Mouse (Mus musculus) embryo, embryonic 11.5 days (tissue): ENCODE results near the gene Sult6b2.

Experiments used
- DNase-seq: peaks from one replicate; pipeline ENCODE4 v3.0.0-alpha.2; 2012; ENCODE audit warnings: low read depth, low spot score

Sult6b2 gene

GRCm38 (mm10) chr6:142804402-142804801, at the start of gene Sult6b2:
TSS of gene Sult6b2 (minus strand) at chr6:142804502.
- DNase-seq: no peak

DNA sequence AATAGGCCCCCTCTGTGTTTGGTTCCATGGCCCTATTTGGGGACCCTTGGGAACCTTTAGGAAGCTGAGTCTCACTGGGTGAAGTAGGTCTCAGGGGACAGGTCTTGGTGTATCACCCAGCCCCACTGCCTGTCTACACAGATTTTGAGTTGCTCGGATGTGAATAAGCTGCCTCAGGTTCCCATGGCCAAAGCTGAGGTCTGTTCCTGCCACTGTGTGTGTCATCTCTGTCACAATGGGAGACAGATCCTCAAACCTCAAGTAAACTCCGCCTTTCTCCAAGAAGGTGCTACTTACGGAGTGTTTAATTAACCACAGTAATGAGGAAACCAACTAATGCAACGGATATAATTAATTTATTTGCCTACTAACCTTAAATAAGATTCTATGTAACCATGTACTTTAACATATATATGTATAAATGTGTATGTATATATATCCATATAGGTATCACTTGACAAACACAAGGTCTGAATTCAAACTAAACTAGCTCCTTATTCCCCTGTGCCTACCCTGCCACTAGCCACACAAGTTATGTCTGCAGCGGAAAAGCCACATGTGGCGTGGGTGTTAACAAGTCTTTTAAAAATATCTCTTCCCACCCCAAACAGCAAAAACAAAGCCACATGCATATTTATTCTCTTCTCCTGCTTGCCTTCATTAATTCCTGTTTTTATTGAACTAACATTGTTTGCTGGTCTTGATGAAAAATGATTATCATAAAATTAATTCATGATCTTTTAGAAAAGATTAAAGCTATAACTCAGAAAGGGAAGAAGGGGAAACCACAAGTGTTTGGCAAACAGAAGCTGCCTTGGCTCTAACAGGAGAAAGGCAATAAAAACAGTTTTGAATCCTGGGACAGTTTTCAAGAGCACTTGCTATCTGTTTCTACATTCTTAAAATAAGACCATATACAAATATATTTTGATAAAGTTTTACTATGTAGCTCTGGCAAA, 48.4 kb upstream of the Sult6b2 start:
- no peak for DNase-seq

DNA sequence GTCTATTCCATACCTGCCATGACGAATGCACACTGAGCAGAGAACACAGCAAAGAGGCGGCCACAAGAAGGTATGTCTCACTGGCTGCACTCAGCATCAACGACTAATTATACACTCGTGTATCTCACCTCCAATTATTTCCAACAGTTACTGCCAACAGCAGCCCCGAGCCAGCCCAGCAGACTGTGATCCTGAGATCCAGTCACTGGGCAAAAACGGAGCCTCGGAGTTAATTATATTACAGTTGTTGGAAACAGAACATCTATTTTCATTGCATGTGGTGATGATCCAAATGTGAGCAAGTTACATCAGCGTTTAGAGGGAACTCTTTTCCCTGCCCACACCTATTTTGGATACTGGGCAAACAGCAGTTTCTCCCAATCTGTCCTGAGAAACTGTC, 46.1 kb upstream of the Sult6b2 start:
- no peak for DNase-seq

GRCm38 (mm10) chr6:142849326-142849725, 45.0 kb upstream of the Sult6b2 start:
- DNase-seq: no peak

- DNase-seq: no peak
These were observed 43.8 kb upstream of the Sult6b2 start for GRCm38 (mm10) chr6:142847914-142848674.

GRCm38 (mm10) chr6:142846855-142847254, 42.6 kb upstream of the Sult6b2 start:
- no peak for DNase-seq

- DNase-seq: no peak
These were observed 40.8 kb upstream of the Sult6b2 start for GRCm38 (mm10) chr6:142845066-142845465.

DNA sequence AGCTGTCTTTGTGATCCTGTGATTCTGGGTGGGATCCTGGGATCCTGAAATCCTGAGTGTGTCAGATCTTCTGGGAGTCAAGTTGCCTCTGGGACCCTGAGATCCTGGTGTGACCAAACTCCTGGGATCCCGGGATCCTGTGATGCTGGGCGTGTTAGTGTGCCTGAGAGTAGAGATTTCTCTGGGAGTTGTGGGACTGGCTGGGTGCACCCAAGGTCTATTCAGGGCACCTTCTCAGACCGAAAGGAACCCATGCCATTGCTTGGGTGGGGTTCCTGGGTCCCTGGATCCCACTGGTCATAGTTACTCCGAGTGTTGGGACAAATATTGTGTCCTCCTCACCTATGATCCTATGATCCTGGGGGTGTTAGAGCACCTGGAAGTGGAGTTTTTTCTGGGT, 39.8 kb upstream of the Sult6b2 start:
- no peak for DNase-seq

DNA sequence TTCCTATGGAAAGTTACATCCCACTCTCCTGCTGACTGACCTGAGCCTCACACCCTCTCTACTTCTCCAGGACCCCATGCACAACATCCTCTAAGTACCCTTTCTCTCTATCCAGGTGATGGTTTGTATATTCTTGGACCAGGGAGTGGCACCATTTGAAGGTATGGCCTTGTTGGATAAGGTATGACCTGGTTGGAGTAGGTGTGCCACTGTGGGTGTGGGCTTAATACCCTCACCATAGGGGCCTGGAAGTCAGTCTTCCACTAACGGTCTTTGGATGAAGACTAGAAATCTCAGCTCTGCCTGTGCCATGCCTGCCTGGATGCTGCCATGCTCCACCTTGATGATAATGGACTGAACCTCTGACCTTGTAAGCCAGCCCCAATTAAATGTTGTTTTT, 34.2 kb upstream of the Sult6b2 start:
- no peak for DNase-seq

- no peak for DNase-seq
These were observed 33.0 kb upstream of the Sult6b2 start for GRCm38 (mm10) chr6:142837326-142837725.

DNA sequence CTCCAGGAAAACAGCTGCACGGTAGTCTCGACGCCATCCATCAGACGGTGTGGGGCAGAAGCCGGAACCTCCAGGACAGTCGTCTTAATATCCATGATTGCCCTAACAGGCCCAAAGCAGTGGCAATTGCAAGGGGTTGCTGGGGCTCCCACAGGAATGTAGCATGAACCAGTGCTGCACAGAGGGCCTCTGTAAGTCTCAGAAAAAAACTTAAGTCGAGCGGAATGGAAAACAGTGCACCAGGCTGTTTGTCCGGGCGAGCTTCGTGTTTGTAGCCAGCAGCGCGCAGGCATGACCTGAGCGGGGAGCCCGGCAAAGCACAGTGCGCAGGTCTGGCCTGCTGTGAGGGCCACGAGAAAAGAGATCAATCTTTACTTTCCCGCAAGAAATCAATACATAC, 31.4 kb upstream of the Sult6b2 start:
- DNase-seq: peak; percentile 24

DNA sequence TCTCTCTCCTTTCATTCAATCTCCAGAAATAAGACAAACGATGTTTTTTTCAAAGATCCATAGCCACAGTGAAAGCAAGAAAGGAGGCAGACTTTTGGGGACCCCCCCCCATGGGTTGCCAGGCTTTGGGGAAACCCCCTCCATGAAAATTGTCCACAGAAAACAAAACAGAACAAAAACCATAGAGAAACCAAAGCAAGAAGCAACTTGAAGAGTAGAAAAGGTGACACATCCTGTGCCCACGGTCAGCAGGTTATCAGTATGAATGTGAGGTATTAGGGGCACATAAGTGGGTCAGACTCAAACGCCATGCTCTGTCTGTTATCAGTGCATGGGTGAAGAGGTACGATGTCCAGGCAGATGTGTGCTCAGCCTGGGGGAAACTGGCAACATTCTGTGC, 30.6 kb upstream of the Sult6b2 start:
- no peak for DNase-seq

DNA sequence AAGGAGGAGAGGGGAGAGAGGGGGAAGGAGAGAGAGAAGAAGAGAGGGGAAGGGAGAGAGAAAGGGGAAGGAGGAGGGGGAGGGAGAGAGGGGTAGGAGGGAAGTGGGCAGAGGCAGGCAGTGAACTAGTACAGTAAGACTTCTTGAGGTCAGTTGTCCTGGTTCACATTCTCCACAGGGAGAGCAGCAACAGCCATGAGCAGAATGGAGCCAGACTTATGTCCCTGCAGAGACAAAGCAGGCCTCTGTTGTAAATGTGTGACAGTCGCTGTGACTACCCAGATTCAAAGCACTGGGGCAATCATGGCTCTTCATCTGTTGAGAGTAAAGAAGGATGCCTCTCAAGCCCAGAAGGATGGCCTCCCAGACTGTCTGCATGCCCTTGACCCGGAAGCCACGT, 27.4 kb upstream of the Sult6b2 start:
- no peak for DNase-seq

- no peak for DNase-seq
These were observed 26.9 kb upstream of the Sult6b2 start for GRCm38 (mm10) chr6:142831243-142831642.

DNA sequence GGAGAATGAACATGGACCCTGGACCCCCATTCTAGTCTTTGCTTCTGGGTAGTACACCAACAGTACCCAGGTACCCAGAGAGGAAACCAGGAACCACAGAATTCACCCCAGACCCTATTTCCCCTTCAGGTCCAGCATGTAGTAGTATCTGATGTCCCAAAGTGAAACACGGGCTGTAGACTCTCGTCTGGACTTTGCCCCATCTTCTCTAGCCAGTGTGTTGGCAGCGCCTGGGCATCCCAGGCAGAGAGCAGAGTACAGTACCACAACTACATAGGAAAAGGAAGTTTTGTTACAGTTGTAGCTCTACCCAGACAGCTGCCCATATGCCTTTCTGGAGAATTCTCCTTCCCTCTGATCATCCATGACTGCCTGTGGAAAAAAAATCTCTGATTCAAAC, 25.9 kb upstream of the Sult6b2 start:
- no peak for DNase-seq

DNA sequence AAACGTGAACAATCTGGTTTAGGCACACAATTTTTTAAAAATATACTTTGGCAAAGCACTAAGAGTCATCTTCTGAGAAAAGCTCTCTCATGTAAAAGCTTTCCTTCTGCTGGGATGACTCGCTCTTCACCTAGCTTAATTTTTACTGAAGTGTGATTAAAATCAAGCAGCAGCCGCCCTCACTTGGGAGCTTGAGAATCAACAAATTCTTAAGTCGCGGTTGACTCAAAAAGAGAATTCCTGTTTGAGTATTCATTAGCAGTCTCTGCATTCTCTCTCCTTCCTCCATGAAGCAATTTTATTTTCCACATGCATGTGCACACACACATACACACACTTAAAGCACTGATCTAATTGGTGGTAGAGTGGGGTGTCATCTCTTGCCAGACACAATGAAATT, 21.1 kb upstream of the Sult6b2 start:
- no peak for DNase-seq

- DNase-seq: no peak
These were observed 18.9 kb upstream of the Sult6b2 start for GRCm38 (mm10) chr6:142823008-142823787.

DNA sequence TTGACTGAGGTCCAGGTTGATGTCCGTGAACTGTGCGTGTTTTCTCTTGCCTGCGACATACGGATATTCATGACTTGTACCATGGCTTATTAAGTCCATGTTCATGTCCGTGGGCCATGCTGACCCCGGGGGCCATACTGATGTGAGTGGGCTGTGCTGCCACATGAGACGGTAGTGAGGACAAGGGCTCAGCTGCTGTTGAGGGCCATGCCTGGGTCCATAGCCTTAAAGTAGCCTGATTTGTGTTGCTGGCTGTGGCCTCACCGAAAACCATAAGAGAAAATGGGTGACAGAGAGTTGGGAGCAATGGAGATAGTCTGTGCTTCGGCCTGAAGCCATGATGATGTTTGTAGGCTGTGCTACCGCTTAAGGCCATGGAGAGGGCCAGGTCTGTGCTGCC, 14.0 kb upstream of the Sult6b2 start:
- DNase-seq: no peak

DNA sequence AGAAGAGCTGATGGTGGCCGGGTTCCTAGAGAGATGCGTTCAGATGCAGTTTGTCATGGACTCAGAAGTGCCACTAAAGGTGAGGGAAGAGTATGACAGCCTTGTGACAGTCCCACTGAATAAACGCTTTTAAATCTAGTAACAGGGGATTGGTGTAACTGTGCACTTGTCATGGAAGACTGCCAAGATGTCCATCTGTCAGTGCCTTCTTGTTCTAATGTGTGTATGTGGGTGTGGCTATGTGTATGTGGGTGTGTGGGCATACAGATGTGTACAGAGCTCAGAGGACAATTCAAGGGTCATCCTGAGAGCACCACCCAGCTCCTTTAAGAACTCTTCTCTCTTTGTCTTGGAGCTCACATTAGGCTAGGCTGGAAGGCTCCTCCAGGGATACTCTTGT, 11.2 kb upstream of the Sult6b2 start:
- DNase-seq: no peak

DNA sequence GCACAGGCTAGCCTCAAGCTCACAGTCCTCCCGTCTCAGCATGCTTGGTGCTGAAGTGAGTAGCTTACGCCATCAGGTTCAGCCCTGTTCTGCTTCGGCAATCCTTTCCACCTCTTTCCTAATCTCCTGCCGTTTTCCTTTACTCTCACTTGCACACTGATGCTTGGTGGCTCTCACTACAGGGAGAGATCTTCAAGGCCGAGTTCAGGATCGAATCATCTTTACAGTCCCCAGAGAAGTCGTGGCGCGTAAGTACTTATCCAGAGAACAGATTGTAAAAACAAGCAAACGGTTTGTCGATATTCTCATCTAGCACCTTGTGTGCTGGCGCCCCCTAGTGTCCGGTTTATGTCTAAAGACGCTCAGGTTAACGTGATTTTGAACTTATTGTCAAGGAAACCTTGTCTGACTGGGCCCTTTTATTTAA, 10.2 kb upstream of the Sult6b2 start:
- DNase-seq: peak; percentile 84

- DNase-seq: no peak
These were observed 9.7 kb upstream of the Sult6b2 start for GRCm38 (mm10) chr6:142814011-142814410.

DNA sequence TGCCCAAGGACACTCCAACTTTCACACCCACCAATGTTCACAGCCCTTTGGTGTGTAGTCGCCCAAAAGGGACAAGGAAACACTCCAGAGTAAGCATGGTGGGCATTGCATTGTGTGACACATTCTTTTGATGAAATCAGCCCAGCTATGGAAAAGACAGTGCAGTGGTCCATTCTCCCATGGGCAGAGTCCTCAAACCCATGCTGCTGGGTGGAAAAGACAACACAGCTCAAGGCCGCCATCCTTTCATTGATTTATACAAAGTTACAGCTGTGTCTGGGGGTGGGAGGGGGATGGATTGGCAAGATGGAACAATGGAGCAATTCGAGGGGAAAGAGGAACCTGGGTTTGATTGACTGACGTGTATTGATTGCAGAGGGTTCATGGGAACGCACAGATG, 8.7 kb upstream of the Sult6b2 start:
- no peak for DNase-seq
